Mouse (Mus musculus): ENCODE measurements around the gene Bicral.

Bicral gene

DNA sequence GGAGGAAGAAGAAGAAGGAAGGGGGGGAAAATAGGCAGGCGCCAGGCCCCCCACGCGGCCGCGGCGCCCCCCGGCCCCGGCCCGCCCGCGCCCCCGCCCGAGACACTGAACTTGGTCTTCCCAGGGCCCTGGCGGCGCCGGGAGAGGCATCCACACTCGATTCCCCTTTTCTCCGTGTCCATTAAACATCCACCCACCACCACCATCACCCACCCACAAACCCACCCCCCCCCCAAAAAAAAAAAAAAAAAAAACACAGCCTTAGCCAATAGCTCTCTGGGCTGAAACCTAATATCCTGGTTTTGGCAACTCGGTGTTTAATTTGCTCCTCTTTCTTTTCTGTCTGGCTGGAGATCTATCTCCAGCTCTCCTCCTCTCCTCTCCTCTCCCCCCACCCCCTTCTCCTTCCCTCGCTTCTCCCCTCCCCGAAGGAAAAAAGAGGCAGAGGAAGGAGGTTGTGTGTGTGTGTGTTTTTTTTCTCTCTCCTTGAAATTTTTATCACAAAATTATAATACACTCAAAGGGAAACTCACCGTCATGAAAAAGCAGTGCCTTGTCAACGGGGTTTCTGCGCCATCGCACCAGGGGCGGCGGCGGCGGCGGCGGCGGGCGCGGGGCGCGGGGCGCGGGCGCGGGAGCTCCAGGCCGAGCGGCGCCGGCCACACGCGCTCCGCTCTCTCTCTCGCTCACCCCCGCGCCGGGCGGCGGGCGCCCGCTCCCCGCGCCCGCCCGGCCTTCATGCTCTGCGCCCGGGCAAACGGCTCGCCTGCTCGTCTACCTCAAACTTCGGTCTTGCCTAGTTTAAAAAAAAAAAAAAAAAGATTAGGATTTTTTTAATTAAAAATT lies at the start of gene Bicral:
Bicral (minus strand) TSS at position 580 of the 846 bp plus-strand sequence.
- DNase-seq, result peak; percentile 86

DNA sequence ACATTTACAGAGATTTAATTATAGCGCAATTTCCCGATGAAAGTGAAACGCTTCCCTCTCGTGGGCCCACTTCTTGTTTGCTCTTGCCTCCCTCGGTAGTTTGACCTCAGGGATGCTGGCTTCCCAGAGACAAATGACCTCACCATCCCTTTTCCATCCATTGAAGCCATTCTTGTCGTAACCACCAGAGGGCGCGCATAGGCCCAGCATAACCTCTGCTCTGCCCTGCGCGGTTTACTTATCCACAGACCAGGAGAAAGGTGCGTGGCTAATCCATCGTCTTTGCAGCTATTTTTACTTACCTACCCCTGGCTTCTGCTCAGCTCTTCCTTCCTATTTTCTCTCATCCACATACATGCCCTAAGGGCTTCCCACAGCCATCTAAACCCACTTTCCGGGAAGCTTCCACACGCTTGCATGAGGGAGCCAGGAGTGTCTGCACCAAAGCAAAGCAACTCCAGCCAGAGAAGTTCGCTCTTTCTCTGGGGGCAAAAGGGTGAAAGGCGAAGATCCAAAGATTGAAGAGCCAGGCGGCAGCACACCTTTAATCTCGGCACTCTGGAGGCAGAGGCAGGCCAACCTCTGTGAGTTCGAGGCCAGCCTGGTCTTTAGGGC lies 45.7 kb upstream of the Bicral start:
- DNase-seq, result peak; percentile 87

- no peak for DNase-seq
Measured at GRCm38 (mm10) chr17:46900941-46901340, 42.7 kb upstream of the Bicral start.

DNA sequence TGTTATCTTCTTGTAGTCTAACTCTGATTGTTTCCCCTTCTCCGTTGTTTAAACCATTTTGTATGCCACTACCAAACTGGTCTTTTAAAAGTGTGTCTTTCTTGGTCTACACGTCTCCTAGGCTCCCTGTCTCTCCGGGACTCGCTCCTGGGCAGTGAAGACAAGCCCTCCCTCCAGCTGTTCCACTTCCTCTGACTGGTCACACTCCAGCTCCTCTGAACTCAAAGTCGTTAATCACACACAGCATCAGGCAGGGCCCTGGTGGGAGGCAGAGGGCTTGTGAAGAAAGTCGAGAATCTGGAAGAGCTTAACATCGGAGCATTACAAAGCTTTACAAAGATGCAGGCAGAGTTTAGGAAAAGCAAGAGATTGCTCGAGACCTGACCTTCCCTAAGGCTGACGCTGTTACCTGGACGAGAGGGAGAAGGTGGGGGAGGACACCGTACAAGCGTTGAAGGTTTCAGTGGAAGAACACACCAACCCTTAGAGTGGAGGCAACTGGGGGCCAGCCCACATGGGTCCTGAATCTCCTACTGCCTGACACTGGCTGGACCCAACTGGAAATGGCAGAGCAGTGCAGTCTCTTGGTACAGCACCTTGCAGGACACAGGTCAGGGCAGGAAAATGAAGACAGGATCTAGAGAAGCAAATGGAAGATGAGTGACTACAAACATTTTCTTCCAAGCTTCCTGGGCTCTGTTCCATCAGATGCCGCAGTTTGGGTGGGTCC lies 39.1 kb upstream of the Bicral start:
- peak; percentile 65 for DNase-seq

- peak; percentile 27 for DNase-seq
Measured at GRCm38 (mm10) chr17:46895426-46895825, 37.1 kb upstream of the Bicral start.

DNA sequence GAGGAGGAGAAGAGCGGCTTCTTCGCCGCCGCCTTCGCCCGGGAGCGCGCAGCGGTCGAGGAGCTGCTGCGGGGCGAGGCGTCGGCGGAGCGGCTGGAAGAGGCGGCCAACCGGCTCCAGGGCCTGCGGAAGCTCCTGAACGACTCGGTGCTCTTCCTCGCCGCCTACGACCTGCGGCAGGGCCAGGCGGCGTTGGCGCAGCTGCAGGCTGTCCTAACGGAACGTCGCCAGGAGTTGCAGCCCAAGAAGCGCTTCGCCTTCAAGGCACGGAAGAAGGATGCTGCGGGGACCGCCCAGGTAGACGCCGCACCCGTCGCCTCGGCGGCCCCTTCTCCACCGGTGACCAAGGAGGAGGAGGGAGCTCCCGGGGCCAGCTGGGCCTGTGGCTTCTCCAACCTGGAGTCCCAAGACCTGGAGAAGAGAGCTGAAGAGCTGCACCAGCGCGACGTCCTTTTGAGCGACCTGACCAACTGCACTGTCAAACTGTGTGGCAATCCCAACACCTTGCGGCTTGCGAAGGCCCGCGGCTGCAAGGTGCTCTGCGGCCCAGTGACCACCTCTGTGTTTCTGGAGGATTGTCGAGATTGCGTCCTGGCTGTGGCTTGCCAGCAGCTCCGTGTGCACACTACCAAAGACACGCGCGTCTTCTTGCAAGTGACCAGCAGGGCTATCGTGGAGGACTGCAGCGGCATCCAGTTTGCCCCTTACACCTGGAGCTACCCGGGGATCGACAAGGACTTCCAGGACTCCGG lies 32.7 kb upstream of the Bicral start:
- peak; percentile 41 for DNase-seq

- DNase-seq, result peak; percentile 98
Measured at GRCm38 (mm10) chr17:46890116-46890815, 32.0 kb upstream of the Bicral start, which contains the start of gene Tbcc. Gene Tbcc (plus strand): TSS chr17:46890684.

GRCm38 (mm10) chr17:46889450-46890084 lies 31.3 kb upstream of the Bicral start:
- DNase-seq, result peak; percentile 87

DNA sequence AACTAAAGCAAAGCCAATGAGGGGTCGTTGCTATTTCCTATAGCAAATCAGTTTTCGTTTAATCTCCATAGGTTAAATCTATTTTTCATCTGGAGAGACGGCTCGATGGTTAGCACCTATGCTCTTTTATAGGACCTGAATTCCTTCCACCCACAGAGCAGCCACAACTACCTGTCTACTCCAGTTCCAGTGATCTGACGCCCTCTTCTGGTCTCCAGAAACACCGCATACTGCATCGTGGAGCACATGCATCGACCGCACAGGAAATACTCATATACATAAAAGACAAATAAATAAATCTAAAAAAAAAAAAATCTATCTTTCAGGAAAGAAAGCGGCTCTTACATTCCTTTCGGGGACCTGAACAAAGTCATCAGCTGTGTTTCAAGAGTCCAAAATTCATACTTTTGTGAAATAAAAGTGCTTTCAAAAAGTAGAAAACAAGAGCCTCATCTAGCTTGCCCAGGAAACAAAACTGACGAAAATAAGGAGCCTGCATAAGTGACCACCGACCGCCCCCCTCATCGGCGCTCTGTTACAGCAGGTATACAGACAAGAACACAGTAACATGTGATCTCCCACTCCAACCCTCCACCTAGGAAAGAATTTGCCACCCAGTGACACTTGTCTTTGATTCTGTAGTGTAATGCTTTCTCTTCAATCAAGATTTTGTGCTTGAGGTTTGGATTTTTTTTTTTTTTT lies 30.4 kb upstream of the Bicral start:
- DNase-seq, result peak; percentile 72

DNA sequence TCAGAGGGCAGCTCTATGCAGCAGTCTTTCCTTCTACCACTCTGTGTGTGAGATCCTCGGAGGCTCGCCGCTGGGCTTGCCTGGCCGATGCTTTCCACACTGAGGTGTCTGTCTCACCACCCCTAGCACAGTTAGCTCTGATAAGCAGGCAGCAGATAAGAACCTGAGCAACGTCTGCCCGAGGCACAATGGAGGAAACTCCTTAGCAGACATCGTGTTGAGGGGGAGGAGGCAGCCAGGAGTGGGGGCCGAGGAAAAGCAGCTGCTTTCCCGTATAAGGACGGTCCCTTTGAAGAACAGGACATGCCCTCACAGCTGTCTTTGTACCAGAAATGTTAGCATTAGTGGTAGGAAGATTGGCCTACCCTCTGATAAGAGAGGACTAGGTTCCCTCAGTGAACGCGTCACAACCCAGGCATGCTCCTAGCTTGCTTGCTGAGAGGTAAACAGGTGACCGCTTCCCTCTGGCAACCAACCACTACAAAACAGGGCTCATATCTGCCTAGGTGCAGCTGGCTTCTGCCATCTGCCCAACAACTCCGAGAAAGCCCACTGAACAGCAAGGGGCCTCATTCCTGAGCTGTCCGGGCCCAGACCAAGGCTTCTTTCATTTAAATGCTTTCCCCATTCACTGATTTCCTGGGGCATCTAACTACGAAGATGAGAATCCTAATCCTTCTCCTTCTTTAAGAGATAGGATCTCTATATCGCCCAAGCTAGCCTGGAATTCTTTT lies 27.8 kb upstream of the Bicral start:
- DNase-seq, result peak; percentile 53

GRCm38 (mm10) chr17:46885218-46885909 lies 27.1 kb upstream of the Bicral start:
- DNase-seq, result no peak

GRCm38 (mm10) chr17:46884766-46885165 lies 26.5 kb upstream of the Bicral start:
- DNase-seq, result no peak

GRCm38 (mm10) chr17:46883107-46883506 lies 24.8 kb upstream of the Bicral start:
- no peak for DNase-seq

- DNase-seq, result no peak
Measured at GRCm38 (mm10) chr17:46881728-46882127, 23.4 kb upstream of the Bicral start.

DNA sequence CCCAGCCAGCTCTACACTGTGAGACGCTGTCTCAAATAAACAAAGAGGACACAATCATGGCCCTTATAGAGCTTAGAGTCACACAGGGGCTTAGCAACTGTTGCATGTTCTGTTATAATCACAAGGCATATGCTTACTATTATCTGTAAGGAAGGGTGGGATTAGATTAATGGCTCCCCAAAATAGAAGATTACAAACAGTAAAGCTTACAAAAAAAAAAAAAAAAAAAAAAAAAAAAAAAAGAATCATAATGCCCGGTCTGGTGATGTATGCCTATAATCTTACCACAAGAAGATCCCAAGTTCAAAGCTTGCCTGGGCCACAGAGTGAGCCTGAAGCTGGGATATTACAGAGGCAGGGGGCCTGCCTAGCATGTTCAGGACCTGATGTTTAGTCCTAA lies 22.0 kb upstream of the Bicral start:
- DNase-seq, result no peak

- peak; percentile 90 for DNase-seq
Measured at GRCm38 (mm10) chr17:46879841-46880311, 21.6 kb upstream of the Bicral start.

- DNase-seq, result no peak
Measured at GRCm38 (mm10) chr17:46877061-46877460, 18.8 kb upstream of the Bicral start.

- no peak for DNase-seq
Measured at GRCm38 (mm10) chr17:46876371-46876950, 18.2 kb upstream of the Bicral start.

DNA sequence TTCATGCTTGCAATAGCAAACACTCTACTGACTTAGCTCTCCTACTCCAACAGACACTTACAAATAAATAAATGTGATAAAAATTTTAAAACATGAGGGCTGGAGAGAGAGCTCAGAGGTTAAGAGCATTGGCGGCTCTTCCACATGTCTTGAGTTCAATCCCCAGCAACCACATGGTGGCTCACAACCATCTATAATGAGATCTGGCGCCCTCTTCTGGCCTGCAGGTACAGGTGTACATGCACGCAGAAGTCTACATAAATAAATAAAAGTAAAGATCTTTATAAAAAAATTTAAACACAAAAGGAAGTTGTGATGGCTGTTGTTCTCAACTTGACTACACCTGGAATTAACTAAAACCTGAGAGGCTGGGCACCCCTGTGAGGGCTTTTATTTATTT lies 17.3 kb upstream of the Bicral start:
- DNase-seq, result no peak

All from lung, postnatal 10 days (tissue).